Mouse (Mus musculus) erythroblast, adult 5-6 weeks (primary cell): ENCODE data around the gene Olfr1275. TPM values are rescaled to one million over a fixed set of nuclear protein-coding genes. Genes with fewer than 3 reads are reported as not detected.

Experiments
- ATAC-seq: replicated peaks from 2 replicates; pipeline ENCODE4 v1.8.0; 2016; ENCODE audit warnings: moderate number of reproducible peaks, mild to moderate bottlenecking, moderate TSS enrichment, inconsistent platforms; ENCODE audit not compliant: poor library complexity, low FRiP score, severe bottlenecking
- total RNA-seq, 2 experiments: library from RNA; stranded (forward) in 1 of 2; stranded (reverse) in 1 of 2; fragments of 150-400 nt in 1 of 2; fragments of 200-764, 138-1000 nt in 1 of 2; gene quantifications; 2 replicates each; pipeline versions ENCODE4 v1.2.3 to v1.2.4; 2015 to 2017; ENCODE audit warnings: low replicate concordance in 2 of 2

The Olfr1275 gene
- total RNA-seq (2015; ENCODE audit: low replicate concordance) (not detected in 2 replicates), total RNA-seq (2017; ENCODE audit: low replicate concordance) (not detected in 2 replicates)

GRCm38 (mm10) chr2:111235186-111235585 is at the start of gene Olfr1275:
Olfr1275 (minus strand) TSS chr2:111235286.
- ATAC-seq, result no peak

GRCm38 (mm10) chr2:111274006-111274405 is 38.9 kb upstream of the Olfr1275 start, which contains the start of gene Olfr1277:
Olfr1277 (minus strand) TSS chr2:111274106.
- no peak for ATAC-seq

- ATAC-seq, result no peak
Observed at GRCm38 (mm10) chr2:111254216-111254615, 19.1 kb upstream of the Olfr1275 start, which contains the start of gene Olfr1276. Olfr1276 (plus strand) TSS chr2:111254516.

GRCm38 (mm10) chr2:111229502-111229901 is 5.6 kb downstream of the Olfr1275 start, which contains the start of gene 4930430A15Rik:
4930430A15Rik (minus strand) TSS chr2:111229602.
- ATAC-seq, result no peak

- no peak for ATAC-seq
Observed at GRCm38 (mm10) chr2:111182068-111182467, 53.0 kb downstream of the Olfr1275 start.

Other genes with a start within 250 kb of the Olfr1275 start
- not detected in 2 replicates for gene Gm13941, start 129.3 kb downstream of the Olfr1275 start, total RNA-seq (2015; ENCODE audit: low replicate concordance)
- gene Gm13941, start 129.3 kb downstream of the Olfr1275 start, total RNA-seq (2017; ENCODE audit: low replicate concordance), result not detected in 2 replicates
- not detected in 2 replicates for gene Gm15130, start 82.3 kb downstream of the Olfr1275 start, total RNA-seq (2015; ENCODE audit: low replicate concordance)
- gene Gm15130, start 82.3 kb downstream of the Olfr1275 start, total RNA-seq (2017; ENCODE audit: low replicate concordance), result not detected in 2 replicates
- gene 4930430A15Rik, start 5.7 kb downstream of the Olfr1275 start, total RNA-seq (2015; ENCODE audit: low replicate concordance), result not detected in 2 replicates
- gene 4930430A15Rik, start 5.7 kb downstream of the Olfr1275 start, total RNA-seq (2017; ENCODE audit: low replicate concordance), result not detected in 2 replicates
- not detected in 2 replicates for gene Olfr1276, start 19.2 kb upstream of the Olfr1275 start, total RNA-seq (2015; ENCODE audit: low replicate concordance)
- gene Olfr1276, start 19.2 kb upstream of the Olfr1275 start, total RNA-seq (2017; ENCODE audit: low replicate concordance), result not detected in 2 replicates
- gene Olfr1277, start 38.8 kb upstream of the Olfr1275 start, total RNA-seq (2015; ENCODE audit: low replicate concordance), result not detected in 2 replicates
- gene Olfr1277, start 38.8 kb upstream of the Olfr1275 start, total RNA-seq (2017; ENCODE audit: low replicate concordance), result not detected in 2 replicates
- gene Olfr1278, start 54.9 kb upstream of the Olfr1275 start, total RNA-seq (2015; ENCODE audit: low replicate concordance), result not detected in 2 replicates
- gene Olfr1278, start 54.9 kb upstream of the Olfr1275 start, total RNA-seq (2017; ENCODE audit: low replicate concordance), result 0.14 TPM in 1 of 2 replicates, not detected in the other
- gene Olfr1279, start 65.3 kb upstream of the Olfr1275 start, total RNA-seq (2015; ENCODE audit: low replicate concordance), result not detected in 2 replicates
- not detected in 2 replicates for gene Olfr1279, start 65.3 kb upstream of the Olfr1275 start, total RNA-seq (2017; ENCODE audit: low replicate concordance)
- gene Olfr1280, start 78.7 kb upstream of the Olfr1275 start, total RNA-seq (2015; ENCODE audit: low replicate concordance), result not detected in 2 replicates
- not detected in 2 replicates for gene Olfr1280, start 78.7 kb upstream of the Olfr1275 start, total RNA-seq (2017; ENCODE audit: low replicate concordance)
- gene Olfr1281, start 91.2 kb upstream of the Olfr1275 start, total RNA-seq (2015; ENCODE audit: low replicate concordance), result not detected in 2 replicates
- gene Olfr1281, start 91.2 kb upstream of the Olfr1275 start, total RNA-seq (2017; ENCODE audit: low replicate concordance), result not detected in 2 replicates
- gene Olfr1282, start 100.8 kb upstream of the Olfr1275 start, total RNA-seq (2015; ENCODE audit: low replicate concordance), result not detected in 2 replicates
- not detected in 2 replicates for gene Olfr1282, start 100.8 kb upstream of the Olfr1275 start, total RNA-seq (2017; ENCODE audit: low replicate concordance)
- gene Olfr1283, start 131.5 kb upstream of the Olfr1275 start, total RNA-seq (2015; ENCODE audit: low replicate concordance), result not detected in 2 replicates
- not detected in 2 replicates for gene Olfr1283, start 131.5 kb upstream of the Olfr1275 start, total RNA-seq (2017; ENCODE audit: low replicate concordance)
- gene Olfr1284, start 140.2 kb upstream of the Olfr1275 start, total RNA-seq (2015; ENCODE audit: low replicate concordance), result not detected in 2 replicates
- gene Olfr1284, start 140.2 kb upstream of the Olfr1275 start, total RNA-seq (2017; ENCODE audit: low replicate concordance), result 1.5 TPM in 1 of 2 replicates, not detected in the other
- not detected in 2 replicates for gene Olfr1286, start 187.8 kb upstream of the Olfr1275 start, total RNA-seq (2015; ENCODE audit: low replicate concordance)
- gene Olfr1286, start 187.8 kb upstream of the Olfr1275 start, total RNA-seq (2017; ENCODE audit: low replicate concordance), result not detected in 2 replicates
- gene Olfr1287, start 213.9 kb upstream of the Olfr1275 start, total RNA-seq (2015; ENCODE audit: low replicate concordance), result not detected in 2 replicates
- not detected in 2 replicates for gene Olfr1287, start 213.9 kb upstream of the Olfr1275 start, total RNA-seq (2017; ENCODE audit: low replicate concordance)
- gene Olfr1288, start 238.8 kb upstream of the Olfr1275 start, total RNA-seq (2015; ENCODE audit: low replicate concordance), result not detected in 2 replicates
- not detected in 2 replicates for gene Olfr1288, start 238.8 kb upstream of the Olfr1275 start, total RNA-seq (2017; ENCODE audit: low replicate concordance)
- gene Olfr1289, start 245.5 kb upstream of the Olfr1275 start, total RNA-seq (2015; ENCODE audit: low replicate concordance), result not detected in 2 replicates
- gene Olfr1289, start 245.5 kb upstream of the Olfr1275 start, total RNA-seq (2017; ENCODE audit: low replicate concordance), result not detected in 2 replicates